Mouse (Mus musculus) liver, embryonic 14.5 days (tissue): ENCODE results near the gene Cbfb.

Source experiments
- CTCF ChIP-seq: IDR thresholded peaks from 2 replicates; pipeline ENCODE4 v1.5.1; 2016; ENCODE audit warnings: antibody characterized with exemption, low read depth, control low read depth
- EP300 ChIP-seq: IDR thresholded peaks from 2 replicates; pipeline ENCODE4 v1.6.1; 2016; ENCODE audit warnings: antibody characterized with exemption, low read depth

GRCm38 (mm10) chr8:105169582-105169981 lies 892 bp upstream of the Cbfb start:
- TF ChIP-seq CTCF, result no peak
- TF ChIP-seq EP300, result no peak
